Mouse (Mus musculus): ENCODE results near the gene Rdh9.

The Rdh9 gene

DNA sequence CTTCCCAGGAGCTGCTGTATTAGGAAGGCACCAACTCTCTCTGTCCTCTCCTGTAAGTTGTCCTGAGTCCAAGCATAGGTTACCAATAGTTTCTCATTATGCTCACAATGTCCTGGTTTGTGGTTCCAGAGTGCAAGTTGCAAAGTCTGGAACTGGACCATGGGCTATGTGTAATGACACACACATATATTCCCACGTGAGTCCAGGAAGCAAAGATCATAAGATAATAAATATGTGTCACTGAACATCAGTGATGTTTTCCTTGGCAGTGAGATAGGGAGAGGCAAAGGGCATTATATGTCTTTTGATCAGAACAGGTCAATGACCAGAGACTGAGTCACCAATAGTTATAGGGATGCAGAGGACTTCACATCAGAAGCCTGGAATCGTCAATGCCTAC, at the start of gene Rdh9:
Gene Rdh9, plus strand, starts transcription at position 376 of the 400 bp plus-strand sequence.
- DNase-seq (ENCODE audit: low spot score in 2 of 2) = no peak

DNA sequence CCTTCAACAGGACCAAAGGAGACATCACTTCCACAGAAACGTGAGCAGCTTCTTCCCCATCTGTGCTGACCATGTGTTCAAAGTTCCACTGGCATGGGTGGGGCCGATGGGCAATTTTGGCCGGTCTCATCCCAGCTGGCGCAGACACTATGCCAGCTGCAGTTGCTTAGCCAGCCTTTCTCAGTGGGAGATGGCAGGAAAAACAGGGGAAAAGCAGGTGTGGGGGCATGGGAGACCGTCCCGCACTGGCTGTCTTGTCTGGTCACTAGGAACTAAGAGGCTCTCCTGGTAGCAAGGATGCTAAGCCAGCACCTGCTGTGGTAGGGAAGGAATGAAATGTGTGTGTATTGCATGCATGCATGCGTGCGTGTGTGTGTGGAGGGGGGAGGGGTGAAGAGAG, 47.7 kb upstream of the Rdh9 start:
- DNase-seq (ENCODE audit: low spot score in 2 of 2) = peak; percentile 49 to 59

DNA sequence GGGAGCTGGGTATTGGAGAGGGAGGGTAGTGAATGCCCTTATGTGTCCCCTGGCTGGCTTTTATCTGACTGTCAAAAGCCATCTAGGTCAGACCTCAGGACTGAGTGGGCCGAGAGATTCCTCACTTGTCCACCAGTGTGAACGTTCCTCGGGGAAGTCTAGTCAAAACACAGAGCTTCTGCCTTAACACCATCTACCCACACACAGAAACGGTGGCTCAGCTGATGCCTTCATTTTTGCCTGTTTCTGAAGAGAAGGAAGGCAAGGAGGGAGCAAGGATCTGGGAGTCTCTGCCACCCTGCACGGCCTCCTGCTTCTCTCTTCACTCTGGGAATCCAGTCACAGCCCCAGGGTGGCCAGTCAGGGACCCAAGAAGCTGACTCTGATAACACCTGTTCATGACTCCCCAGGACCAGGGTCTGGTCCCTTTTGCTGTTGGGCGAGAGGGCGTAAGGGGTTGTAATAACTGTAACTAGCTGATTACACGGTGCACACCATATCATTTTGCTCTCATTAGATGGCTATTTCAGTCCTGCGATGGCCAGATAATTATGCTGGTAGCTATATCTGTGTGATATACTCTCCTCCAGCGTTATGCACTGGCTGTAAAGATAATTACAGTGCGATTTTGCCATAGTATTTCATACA, 45.8 kb upstream of the Rdh9 start:
- DNase-seq (ENCODE audit: low spot score in 2 of 2) = no peak

DNA sequence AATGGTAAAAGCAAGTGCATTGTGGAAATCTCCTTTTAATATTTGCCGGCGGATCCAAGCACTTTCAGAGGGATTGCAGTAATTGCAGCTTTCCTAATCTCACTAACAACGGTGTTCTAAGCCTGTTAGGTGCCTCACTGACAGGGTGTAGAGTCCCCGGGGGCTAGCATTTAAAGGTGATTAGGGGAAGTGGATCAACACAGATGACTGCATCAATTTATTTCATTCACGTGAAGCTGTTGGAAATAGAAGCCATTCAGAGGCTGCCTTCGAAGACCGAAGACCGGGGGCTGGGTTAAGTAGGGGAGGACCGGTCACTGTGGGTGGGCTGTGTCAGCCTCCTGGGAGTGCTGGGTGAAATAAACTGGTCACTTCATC, 45.3 kb upstream of the Rdh9 start:
- no peak for DNase-seq (ENCODE audit: low spot score in 2 of 2)

DNA sequence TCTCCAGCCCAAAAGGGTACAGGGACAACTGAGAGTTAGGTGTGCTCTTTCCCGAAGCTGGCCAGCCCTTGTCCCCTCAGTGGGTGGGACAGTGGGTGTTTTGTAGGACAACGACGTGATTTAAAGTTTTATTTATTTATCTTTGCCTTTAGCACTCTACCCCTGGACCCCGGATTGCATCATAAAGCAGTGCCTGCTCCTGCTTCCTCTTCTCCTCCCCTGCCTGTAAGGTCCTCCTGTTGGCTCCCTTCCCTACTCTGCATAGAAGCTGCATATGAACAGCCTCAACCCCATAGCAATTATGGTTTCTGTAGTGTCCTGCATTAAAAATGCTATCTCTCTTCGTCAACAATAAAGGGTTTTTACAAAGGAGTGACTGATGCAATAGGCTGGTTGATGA, 44.8 kb upstream of the Rdh9 start:
- DNase-seq (ENCODE audit: low spot score in 2 of 2) = no peak

DNA sequence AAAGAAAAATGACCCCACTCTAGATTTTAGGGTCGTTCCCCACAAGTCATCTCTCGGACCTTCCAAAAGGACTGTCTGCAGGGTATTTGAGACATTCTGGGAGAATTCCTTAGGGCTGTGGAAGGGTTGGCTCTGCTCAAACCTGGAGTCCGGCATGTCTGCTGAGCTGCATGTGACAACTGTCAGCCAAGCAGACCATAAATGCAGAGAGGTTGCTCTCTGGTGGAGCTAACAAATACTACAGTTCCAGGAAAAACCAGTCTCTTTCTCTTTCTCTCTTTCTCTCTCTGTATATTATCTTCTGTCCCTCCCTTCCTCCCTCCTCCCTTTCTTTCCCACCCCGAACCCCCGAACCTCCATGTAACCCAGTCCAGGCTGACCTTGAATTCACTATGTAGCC, 41.8 kb upstream of the Rdh9 start:
- no peak for DNase-seq (ENCODE audit: low spot score in 2 of 2)

DNA sequence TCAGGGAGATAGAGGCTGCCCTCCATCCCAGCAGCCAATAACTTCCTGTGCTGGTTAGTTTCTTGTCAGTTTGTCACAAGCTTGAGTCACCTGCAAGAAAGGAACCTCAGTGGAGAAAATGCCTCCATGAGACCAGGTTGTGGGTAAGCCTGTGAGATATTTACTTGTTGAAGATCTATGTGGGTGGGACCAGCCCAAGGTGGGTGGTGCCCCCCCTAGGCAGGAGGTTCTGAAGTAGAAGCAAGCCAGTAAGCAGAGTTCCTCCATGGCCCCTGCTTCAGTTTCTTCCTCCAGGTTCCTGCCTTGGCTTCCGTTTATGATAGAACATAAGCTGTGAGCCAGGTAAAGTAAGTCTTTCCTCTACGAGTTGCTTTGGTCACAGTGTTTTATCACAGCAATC, 39.9 kb upstream of the Rdh9 start:
- DNase-seq (ENCODE audit: low spot score in 2 of 2) = no peak

DNA sequence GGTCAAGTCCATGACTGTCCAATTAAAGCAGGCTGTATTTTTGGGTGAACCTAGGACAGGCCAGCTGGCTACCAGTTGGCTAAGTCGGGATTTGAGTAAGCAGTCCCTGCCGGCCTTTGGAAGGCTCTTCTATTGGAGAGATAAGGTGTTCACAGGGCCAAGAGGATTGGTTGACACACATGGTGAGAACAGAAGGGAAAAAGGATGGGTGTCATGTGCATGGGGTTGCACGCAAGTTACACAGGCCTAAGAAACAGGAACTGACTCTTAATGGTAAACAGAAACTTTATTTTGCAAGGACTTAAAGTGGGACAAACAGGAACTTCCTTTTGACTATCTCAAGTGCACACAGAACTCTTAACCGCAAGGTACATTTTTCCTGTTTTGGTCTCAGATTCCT, 39.3 kb upstream of the Rdh9 start:
- DNase-seq (ENCODE audit: low spot score in 2 of 2) = no peak

DNA sequence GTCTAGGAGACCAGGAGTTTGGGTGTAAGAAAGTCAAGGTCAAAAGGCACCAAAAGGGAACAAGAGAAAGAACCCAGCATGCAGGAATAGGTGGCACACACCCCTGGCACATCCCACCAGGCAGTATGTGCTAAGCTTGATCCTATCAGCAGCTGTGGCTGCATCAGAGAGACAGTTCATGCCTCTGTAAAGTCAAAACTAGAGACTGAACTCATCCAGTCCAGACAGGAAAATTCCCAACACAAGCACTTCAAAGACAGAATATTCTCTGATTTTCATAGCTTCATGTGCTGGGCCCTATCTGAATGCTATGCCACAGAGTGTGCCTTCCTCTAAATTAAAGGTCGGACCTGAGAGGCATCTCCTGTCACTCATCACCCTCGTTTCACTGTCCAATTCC, 38.6 kb upstream of the Rdh9 start:
- DNase-seq (ENCODE audit: low spot score in 2 of 2) = no peak

DNA sequence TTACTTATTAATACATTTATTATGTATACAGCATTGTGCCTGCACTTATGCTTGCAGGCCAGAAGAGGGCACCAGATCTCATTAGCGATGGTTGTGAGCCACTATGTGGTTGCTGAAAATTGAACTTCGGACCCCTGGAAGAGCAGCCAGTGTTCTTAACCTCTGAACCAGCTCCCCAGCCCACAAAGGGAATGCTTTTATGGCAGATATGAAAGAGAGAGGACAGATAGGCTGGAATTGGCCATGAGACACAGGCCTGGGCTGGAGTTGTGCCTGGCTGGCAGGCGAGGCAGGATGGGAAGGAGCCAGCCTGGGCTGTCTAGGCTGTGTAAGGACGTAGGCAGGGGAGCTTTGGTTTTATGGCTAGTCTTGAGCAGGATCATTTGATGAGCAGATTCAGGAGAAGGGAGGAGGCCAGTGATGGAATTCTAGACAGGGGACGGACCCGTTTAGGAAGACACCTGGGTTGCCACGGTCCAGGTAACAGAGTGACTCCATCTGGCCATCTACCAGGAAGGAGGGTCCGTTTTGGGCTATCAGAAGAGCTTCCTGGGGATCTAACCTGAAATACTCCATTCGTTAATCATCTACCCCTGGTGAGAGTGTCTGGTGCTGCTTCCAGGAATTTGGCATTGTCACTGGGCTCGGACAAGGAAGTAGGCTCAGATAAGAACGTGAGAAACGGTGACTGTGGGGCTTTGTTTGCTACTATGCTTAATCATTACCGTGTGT, 37.9 kb upstream of the Rdh9 start:
- no peak for DNase-seq (ENCODE audit: low spot score in 2 of 2)

DNA sequence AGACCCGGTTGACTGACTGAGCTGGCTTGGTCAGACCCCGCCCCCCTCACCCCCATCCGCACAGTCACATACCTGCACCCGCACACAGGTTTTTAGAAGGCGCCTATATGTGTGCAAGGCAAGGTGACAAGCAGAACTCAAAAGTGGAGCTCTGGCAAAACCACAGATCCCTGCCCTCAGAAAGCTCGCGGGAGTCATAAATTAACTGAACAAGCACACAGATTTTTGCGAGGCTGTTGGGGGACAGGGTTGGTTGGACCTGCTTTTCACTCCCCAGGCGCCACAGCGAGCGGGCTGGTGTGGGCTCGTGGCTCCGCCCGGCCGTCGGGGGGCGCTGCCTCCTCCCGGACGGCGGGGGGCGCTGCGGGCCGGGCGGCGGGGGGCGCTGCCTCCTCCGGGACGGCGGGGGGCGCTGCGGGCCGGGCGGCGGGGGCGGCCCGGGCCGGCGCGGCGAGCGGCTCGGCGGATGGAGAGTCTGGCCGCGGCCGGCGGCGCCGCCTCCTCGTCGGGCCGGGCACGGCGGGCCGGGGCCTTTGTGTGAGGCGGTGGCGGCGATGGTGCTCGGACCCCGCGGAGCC, 37.0 kb upstream of the Rdh9 start, which contains the start of gene Zbtb39:
Gene Zbtb39, plus strand, starts transcription at position 456 of the 578 bp plus-strand sequence.
- DNase-seq (ENCODE audit: low spot score in 2 of 2) = peak; percentile 78 to 82

DNA sequence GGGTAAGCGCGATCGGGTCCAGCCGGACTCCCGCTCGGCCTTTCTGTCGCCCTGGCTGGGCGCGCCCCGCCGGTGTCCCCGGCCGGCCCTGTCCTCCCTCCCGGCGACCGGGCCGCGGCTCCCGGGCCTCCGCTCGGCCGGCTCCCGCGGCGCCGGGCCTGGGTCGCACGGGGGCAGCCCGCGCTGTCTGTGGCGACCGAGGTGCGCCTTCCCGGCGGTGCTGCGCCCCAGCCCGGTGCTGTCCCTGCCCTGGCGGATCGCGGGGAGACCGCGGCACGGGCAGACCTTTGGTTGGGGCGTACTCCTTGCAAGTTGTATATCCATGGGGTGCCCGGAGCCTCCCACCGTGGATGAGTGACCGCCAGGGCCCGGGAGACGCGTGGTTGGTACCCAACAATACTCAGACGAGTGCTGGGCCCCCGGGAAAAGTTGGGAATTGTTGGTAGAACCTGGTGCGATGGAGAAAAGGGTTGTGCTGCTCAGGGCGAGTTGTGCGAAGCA, 36.5 kb upstream of the Rdh9 start:
- no peak for DNase-seq (ENCODE audit: low spot score in 2 of 2)

DNA sequence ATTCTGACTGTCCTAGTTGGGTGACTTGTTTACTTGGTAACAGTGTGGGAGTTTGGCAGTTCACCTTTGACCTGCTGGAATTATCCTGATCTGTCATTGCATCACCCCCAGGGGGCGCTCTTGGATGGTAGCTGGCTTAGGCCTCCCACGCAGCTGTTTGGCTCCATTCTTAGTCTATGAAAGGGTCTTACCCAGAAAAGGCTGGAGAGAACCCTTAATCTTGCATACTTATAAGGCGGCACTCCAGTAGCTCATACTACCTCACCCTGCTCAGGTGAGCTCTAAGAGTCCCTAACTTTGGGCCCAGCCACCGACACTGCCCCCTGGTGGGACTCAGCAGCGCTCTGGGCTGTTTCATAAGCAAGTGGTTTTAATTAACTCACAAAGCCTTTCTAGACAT, 31.5 kb upstream of the Rdh9 start:
- no peak for DNase-seq (ENCODE audit: low spot score in 2 of 2)

DNA sequence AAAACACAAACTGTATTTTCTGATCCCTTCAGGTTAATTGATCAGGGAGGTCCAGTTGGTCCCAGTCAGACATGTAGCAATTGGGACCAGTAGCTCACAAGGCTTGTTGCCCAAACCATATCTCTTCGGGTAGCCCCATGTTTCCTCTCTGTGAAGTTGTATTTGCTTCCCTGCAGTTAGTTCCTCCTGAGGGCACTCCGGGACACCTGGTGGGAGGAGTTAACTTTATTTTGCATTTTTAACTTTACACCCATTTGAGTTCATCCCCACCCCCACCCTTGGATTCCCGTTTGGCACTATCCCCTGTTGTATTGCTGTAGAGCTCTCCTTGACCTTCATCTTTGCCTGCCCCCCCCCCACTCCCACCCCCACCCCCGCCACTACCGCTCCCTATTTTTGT, 30.3 kb upstream of the Rdh9 start:
- no peak for DNase-seq (ENCODE audit: low spot score in 2 of 2)

DNA sequence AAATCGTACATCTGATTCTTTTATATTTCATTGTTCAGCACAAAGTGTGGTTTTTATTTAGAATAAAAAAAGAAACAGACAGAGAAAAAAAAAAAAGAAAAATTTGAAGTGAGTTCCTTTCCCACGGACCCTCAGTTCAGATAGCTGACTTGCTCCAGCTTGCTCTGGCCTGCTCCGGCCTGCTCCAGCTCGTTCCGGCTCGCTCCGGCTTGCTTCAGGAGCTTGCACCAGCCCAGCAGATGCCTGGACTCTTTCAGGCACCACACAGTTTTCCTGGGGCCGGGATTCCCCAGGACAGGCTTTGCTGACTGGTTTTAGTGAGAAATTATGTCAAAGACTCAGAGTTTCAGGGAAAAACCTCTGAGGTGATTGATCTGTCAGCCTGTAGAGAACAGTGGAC, 28.9 kb upstream of the Rdh9 start:
- no peak for DNase-seq (ENCODE audit: low spot score in 2 of 2)

DNA sequence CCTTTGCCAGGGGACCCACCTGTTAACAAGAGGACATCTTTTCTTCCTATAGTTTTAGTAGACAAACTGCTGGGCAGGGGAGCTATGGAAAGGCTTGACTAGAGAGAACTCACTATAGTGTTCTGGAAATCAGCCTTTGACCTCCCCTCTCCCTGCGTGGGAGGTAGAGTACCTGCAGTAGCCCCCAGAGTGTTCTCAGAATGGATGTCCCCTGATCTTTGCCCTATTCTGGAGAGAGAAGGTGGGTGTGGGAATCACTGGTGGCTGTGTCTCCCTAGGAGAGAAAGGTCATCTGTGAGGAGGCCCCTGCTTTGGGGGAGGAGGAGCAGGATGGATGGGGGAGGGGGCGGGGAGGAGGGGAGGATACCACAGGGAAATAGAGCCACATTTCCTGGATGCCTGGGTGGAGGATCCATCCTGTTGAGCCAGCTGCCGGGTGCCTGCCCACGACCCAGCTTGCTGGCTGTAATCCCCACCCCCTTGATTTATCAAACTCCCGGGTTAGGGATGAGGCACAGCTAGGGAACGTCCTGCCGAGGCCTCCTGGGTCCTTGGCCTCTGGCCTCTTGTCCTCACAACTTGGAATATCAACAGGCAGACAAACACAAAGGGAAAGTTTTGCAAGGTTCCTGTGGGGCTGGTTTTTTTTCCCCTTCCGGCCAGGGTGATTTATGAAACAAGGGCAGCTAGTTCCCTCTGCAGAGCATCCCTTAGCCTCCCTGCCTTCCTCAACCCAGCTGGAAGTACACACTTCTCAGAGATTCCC, 27.2 kb upstream of the Rdh9 start:
- DNase-seq (ENCODE audit: low spot score in 2 of 2) = no peak

DNA sequence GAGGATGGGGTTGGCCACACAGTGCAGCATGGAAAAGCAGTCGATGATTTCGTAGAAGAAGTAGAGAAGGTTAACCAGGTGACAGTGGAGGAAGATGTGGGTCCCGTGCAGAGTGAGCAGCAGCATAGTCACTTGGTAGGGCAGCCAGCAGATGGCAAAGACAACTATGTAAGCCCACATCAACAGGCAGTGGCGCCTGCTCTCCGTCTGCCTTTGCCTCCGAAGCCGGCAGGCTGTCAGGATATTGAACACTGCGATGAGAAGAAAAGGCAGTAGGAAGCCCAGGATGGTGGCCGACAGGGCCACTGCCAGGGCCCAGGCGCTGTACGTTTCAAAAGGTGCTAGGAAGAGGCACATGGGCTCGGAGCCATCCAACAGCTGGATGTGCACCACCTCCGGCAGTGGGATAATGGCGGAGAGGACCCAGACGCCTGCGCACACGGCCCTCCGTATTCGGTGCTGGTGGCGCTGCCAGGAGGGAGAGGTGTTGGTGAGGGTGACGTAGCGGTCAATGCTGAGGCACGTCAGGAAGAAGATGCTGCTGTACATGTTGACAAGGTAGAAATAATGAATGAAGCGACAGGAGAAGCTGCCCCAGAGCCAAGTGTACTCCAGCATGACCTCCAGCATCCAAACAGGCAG, 25.9 kb upstream of the Rdh9 start:
- DNase-seq (ENCODE audit: low spot score in 2 of 2) = no peak

DNA sequence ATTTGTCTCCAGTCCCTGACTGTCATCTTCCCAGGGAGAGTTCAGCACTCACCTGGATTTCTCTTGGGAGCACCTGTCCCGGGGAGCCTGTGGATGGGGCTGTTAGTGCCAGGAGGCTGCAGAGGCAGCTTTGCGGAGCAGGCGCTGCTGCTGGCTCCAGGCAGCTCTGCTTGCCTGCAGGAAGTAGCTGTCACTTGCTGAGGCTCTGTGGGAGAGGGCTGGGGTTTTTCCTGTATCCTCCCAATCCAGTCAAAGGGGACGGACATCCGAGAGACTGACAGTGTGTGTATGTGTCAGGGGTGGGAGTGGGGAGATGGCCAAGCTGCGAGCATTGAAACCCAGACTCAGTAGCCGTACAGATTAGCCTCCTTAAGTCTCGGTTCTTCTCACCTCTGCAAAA, 24.6 kb upstream of the Rdh9 start, which contains the start of gene Gpr182:
Gene Gpr182, minus strand, starts transcription at position 185 of the 400 bp plus-strand sequence.
- no peak for DNase-seq (ENCODE audit: low spot score in 2 of 2)

DNA sequence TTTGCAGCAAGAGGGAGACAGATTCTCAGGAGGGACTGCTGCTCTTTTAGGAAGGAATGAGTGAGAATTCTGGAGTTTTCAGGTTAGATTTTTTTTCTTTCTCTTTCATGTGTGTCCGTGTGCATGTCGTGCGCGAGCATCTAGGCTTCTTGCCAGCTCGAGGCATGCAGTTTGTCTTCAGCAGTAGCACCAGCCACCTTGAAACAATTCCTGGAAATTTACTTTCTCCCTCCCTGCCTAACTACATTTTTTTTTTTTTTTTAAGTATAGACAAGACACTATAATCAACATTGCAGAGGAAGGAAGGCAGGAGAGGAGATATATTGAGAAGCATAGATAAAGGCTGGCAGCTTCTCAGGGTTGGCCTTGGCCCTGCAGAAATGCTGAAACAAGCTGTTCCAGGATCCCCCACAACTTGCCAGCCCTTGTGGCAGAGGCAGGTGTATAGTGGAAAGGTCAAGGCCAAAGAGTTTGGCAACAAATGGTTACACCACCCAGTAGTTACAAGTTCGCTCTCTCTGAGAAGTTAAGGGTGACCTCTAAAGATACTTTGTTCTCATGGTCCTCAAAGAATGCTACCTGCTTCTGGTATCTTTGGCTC, 21.5 kb upstream of the Rdh9 start:
- DNase-seq (ENCODE audit: low spot score in 2 of 2) = no peak

DNA sequence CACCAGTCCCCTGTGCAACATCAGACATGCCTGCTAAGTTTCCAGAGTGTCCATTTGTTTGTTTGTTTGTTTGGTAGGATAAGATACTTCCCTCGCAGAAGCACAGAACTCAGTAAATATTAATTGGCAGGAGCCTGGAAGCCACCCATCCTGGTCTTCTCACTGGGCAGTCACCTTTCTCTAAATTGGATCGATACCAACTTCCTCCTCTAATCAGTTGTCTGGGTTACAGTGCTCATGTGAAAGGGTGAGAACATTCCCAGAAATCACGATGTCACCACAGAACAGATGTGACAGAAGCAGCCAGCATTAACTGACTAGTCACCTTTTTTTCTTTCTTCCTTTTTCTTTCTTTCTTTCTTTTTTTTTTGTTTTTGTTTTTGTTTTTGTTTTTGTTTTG, 20.9 kb upstream of the Rdh9 start:
- no peak for DNase-seq (ENCODE audit: low spot score in 2 of 2)

DNA sequence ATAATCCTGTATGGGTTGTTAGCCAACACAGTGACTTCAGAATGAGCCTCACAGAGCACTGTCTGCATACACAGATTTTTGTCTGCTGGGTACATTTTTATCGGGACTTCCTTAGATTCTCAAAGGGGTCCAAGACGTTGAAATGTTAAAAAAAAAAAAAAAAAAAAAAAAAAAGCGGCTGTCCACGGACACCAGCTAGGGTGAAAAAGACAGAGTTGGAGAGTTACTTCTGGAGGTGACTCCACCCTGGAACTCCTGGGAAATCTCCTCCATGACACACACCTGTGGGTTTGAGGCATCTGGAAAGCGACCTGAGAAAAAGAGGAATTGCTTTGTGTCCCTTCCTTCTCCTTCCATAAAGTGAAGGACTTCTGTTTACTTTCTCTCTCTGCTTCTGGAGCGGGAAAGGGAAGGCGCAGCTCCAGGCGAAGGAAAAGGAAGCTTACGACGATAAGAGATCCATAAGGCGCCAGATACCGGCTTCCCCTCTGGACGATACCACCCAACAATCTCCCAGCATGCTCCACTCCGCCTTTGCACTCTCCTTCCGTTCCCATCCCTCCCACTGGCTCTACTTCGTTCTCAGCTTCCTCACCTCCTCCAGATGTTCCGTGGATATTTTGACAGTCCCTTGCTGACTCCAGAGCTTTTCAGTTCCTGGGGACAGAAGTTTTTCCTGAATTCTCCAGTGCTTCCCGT, 20.3 kb upstream of the Rdh9 start:
- DNase-seq (ENCODE audit: low spot score in 2 of 2) = peak in 1 of 2 experiments; percentile 14

All from right cerebral cortex, postnatal 10 days (tissue).